Mouse (Mus musculus) kidney, adult 2 months (tissue): ENCODE data around the gene Hoxa6. TPM values are rescaled to one million over a fixed set of nuclear protein-coding genes. Genes with fewer than 3 reads are reported as not detected.

ENCODE experiments used
- DNase-seq: peaks from one replicate; pipeline ENCODE4 v3.0.0; 2021
- H3K27ac ChIP-seq: fragments of 200-500 bp; 2 replicates; pipeline ENCODE4 v1.5.1; 2012; ENCODE audit warnings: low read depth, low read length, control low read depth, inconsistent platforms; ENCODE audit not compliant: insufficient read depth
- H3K27me3 ChIP-seq: fragments of 200-500 bp; replicated peaks from 2 replicates; pipeline ENCODE4 v1.6.1; 2012; ENCODE audit warnings: mild to moderate bottlenecking, moderate library complexity, low read length, inconsistent platforms; ENCODE audit not compliant: control insufficient read depth, insufficient read depth
- H3K36me3 ChIP-seq: fragments of 200-500 bp; 2 replicates; pipeline ENCODE4 v1.6.1; 2012; ENCODE audit warnings: mild to moderate bottlenecking, moderate library complexity, low read length, inconsistent platforms; ENCODE audit not compliant: control insufficient read depth, insufficient read depth
- H3K4me1 ChIP-seq: fragments of 200-500 bp; 2 replicates; pipeline ENCODE4 v1.6.1; 2011; ENCODE audit warnings: low read length; ENCODE audit not compliant: control insufficient read depth, insufficient read depth
- H3K4me3 ChIP-seq: fragments of 200-500 bp; 2 replicates; pipeline ENCODE4 v1.5.1; 2011; ENCODE audit warnings: mild to moderate bottlenecking, low read depth, low read length, control low read depth; ENCODE audit not compliant: insufficient read depth
- CTCF ChIP-seq: fragments of 200-500 bp; conservative IDR thresholded peaks from 2 replicates; pipeline ENCODE4 v1.5.1; 2011; ENCODE audit warnings: low read depth, mild to moderate bottlenecking, control low read depth, low read length, moderate library complexity, mixed read lengths; ENCODE audit not compliant: insufficient read depth, insufficient read length
- POLR2A ChIP-seq: fragments of 200-500 bp; IDR thresholded peaks from one replicate; pipeline ENCODE4 v1.6.1; 2011; ENCODE audit warnings: low read depth, low read length, control low read depth
- WGBS: fragments of 180-500 bp; shearing (Covaris S2); methylation state at CpG from one replicate; pipeline ENCODE4 v1.1.7; 2018; 5-methylcytosine and 5-hydroxymethylcytosine counted together
- polyA plus RNA-seq: library from polyadenylated mRNA; depleted of rRNA; stranded (reverse); fragments of >200 nt; gene quantifications from 2 replicates; pipeline ENCODE4 v1.2.3, GENCODE M21; 2012

The Hoxa6 gene
- polyA plus RNA-seq, 1 experiment = 2.4 TPM

DNA sequence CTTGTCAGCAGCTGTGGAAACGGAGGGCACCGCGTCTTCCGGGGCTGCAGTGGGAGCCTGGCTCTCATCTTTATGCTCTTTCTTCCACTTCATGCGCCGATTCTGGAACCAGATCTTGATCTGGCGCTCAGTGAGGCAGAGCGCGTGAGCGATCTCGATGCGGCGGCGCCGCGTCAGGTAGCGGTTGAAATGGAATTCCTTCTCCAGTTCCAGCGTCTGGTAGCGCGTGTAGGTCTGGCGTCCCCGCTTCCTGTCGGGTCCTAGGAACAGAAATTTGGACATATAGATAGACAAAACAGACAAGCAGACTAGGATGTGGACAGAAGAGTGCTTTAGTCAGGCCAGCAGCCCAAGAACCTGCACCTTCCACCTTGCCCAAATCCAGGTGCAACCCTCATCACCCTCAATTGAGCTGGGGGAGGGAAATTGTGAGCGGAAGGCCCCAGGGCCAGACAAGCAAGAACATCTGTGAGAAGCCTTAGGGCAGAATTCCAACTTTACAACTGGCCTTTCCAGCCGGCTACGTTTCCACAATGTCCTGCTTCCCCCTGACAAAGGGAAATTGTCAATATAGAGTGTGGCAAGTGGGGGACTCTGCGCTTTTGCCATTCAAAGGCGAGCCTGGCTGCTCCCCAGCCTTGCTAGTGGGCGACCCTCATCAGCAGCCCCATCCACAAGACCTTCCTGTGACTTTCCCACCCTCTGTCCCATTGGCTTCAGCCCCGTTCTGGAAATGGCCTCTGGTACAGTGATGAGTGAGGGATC is 7.4 kb upstream of the Hoxa6 start:
- H3K27me3 ChIP-seq = no peaks in the 10 kb centered on the region
- peak; percentile 64 for DNase-seq
- WGBS = 16% methylated on average over 30 of the region's 30 CpGs

DNA sequence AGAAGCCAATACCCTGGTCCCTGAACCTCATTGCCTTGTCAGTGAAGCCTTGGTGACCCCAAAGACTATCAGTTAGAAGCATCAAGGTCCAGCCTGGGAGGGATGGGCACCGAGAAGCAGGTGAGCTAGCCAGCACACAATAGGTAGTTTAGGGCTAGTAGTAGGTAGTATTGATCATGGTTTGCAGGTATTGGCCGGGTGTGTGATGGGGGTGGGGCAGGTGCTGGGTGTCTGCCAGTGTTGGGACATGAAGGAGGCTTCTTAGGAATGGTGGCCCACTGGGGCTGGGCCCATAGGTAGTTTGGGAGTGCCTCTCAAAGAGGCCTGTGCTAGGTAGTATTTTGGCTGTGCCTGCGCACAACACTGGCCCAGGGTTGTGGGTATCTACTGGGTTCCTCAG is 6.5 kb upstream of the Hoxa6 start:
- no peaks in the 10 kb centered on the region for H3K27me3 ChIP-seq
- TF ChIP-seq CTCF (no peak), POLR2A (no peak)
- H3K4me1 ChIP-seq = 0 out of 2 replicates have a peak, but pooled peaks cover 14% of the 10 kb centered on the region
- H3K4me3 ChIP-seq = no peak overlapping the region
- DNase-seq = peak; percentile 24
- WGBS = 66% methylated on average over 3 of the region's 3 CpGs
- peak overlapping the region; percentile 29; the same call in 1 of the 2 replicates for H3K27ac ChIP-seq
- H3K36me3 ChIP-seq = no peaks in the 10 kb centered on the region

More for the DNA sequence above, 7.4 kb upstream of the Hoxa6 start:
- 0 out of 2 replicates have a peak, but pooled peaks cover 12% of the 10 kb centered on the region for H3K4me1 ChIP-seq
- H3K4me3 ChIP-seq = peak overlapping the region; percentile 55
- peak overlapping the region; percentile 94 for H3K27ac ChIP-seq
- H3K36me3 ChIP-seq = no peaks in the 10 kb centered on the region
- no peak for TF ChIP-seq POLR2A

DNA sequence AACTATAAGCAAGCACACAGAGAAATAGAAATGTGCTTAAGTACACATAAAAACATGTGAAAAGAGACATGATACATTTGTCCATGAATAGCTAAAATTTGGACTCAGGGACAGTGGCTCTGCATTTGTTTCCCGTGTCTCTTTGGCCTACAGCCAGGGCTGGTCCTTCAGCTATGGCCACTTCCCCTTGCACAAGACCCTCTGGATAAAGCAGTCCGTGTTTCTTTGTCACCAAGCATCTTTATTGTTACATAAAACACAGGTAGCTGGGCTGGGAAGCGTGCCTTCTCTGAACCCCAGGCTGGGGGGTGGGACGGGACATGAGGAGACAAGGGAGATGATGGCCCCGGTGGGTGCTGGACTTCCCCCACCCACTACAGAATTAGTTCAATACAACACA is 5.7 kb upstream of the Hoxa6 start:
- 43% methylated on average over 5 of the region's 5 CpGs for WGBS
- Histone ChIP-seq H3K27me3 (no peaks in the 10 kb centered on the region), H3K36me3 (no peaks in the 10 kb centered on the region), H3K4me3 (no peak overlapping the region), H3K27ac (peak overlapping the region; percentile 40; the same call in 1 of the 2 replicates), H3K4me1 (peaks cover 20% of the 10 kb centered on the region)
- TF ChIP-seq POLR2A = no peak
- TF ChIP-seq CTCF = no peak
- peak; percentile 41 for DNase-seq

- TF ChIP-seq POLR2A (peak; percentile 86), CTCF (no peak)
- Histone ChIP-seq H3K4me3 (peak within 1 kb of the TSS; percentile 87), H3K4me1 (peaks cover 21% of the 10 kb centered on the region), H3K27me3 (no peaks in the 10 kb centered on the region), H3K27ac (peak within 1 kb of the TSS; percentile 99), H3K36me3 (no peaks in the 10 kb centered on the region)
- WGBS = 3% methylated on average over 38 of the region's 38 CpGs
- peak; percentile 93 for DNase-seq
Measured at GRCm38 (mm10) chr6:52213119-52213986, 4.8 kb upstream of the Hoxa6 start, which contains the start of the genes Hoxa3 and Gm28308. Gene Hoxa3, minus strand, starts transcription at chr6:52213336. Gene Gm28308, minus strand, starts transcription at chr6:52213339.

DNA sequence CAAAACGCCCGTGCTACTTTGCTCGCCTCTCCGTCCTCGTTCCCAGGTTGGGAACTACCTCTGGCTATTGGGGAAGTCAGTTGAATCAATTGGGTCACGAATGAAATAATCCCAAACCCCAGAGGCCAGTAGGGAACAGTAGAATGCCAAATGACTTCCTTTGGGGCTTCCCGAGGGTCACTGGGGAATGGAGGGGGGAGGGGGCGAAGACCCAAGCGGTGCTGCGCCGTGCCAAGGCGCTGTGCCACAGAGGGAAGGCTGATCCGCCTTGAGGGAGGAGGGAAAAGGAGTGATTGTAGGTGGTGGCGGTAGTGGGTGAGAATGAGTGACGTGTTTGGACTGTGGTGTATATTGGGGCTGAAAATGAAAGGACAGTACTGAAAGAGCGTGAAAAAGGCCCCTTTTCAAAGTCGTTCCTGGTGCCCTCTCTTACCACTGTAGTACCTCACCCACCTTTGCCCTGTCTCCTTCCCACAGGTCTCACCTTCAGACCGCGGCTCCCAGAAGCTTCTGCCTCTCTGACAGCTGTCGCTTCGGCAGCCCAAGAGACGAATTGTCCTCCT is 4.1 kb upstream of the Hoxa6 start:
- Histone ChIP-seq H3K4me3 (peak overlapping the region; percentile 87), H3K27ac (peak overlapping the region; percentile 99), H3K27me3 (no peaks in the 10 kb centered on the region), H3K36me3 (no peaks in the 10 kb centered on the region), H3K4me1 (peaks cover 21% of the 10 kb centered on the region)
- DNase-seq = peak; percentile 87
- TF ChIP-seq CTCF = no peak
- no peak for TF ChIP-seq POLR2A
- 1% methylated on average over 22 of the region's 22 CpGs for WGBS

DNA sequence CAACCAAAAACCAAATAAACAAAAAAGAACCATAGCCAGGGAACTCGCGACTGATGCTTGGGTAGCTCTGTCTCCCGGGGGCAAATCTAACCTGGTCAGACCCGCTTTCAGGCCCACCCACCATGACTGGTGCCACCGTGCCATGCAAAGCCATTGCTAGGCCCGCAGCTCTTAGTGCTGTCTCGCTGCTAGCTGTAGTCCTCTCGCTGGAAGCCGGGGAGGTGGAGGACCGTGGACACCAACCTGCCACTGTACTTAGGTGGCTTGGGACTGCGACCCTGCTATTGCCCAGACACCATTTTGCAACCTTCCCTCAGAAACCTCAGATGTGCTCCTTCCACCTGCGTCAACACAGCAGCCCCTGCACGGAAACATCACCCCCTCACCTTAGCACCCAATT is 3.4 kb upstream of the Hoxa6 start:
- peaks cover 21% of the 10 kb centered on the region for H3K4me1 ChIP-seq
- WGBS = 3% methylated on average over 13 of the region's 13 CpGs
- no peaks in the 10 kb centered on the region for H3K27me3 ChIP-seq
- DNase-seq = peak; percentile 55
- TF ChIP-seq CTCF (no peak), POLR2A (no peak)
- H3K27ac ChIP-seq = peak overlapping the region; percentile 99
- no peaks in the 10 kb centered on the region for H3K36me3 ChIP-seq
- H3K4me3 ChIP-seq = peak overlapping the region; percentile 87
